Mouse (Mus musculus): ENCODE data around the gene Lrrk2. TPM values are rescaled to one million over a fixed set of nuclear protein-coding genes. Genes with fewer than 3 reads are reported as not detected.

Gene Lrrk2
- polyA plus RNA-seq (2014; fragmentation: Nextera tagmentation; extraction: Ambion mirVana): 2.9 and 4.1 TPM in 2 replicates

DNA sequence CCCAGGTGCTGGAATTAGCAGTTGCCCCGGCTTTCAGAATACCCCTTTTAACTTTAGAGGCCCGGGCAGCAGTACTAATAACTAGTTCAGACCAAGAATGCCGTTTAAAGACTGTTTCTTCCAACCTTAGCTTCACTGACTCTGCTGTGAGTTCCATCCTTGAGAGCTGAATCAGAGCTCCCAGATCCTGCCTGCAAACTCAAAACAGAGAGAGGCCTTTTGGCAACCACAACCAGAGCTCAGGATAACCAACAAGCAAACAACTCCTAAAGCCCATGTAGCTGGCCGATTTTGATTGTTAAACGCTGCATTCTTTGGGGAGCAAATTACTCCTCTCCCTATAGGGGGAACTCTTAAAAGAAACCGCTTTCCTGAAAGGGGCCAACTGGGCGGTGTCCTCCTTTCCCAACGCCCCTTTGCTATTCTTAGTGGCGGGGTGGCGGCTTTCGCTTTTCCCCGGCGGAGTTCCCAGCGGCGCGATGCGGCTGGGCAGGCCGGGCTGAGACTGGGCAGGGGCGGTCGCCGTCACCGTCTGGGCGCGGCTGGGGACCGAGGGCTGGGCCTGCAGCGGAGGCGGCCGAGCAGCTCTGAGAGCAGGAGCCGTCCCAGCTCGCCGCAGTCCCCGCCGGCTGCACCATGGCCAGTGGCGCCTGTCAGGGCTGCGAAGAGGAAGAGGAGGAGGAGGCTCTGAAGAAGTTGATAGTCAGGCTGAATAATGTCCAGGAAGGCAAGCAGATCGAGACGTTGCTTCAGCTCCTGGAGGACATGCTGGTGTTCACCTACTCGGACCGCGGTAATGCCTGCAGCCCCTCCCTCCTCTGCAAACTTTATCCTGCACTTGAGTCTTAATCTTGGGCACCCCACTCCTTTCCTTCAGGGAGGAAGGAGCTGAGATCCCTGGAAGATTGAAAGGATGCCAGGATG, at the start of gene Lrrk2:
Lrrk2 (plus strand) TSS at position 531 of the 924 bp plus-strand sequence.
- Histone ChIP-seq H3K4me1 (ENCODE audit: control insufficient read depth, insufficient read depth, low read length) (no peaks in the 10 kb centered on the region), H3K4me2 (ENCODE audit: low read depth, low read length) (peak within 1 kb of the TSS; percentile 67), H3K27me3 (ENCODE audit: control insufficient read depth, insufficient read depth, low read length) (no peaks in the 10 kb centered on the region), H3K9me3 (replicated peaks; ENCODE audit: control insufficient read depth, low read length) (no peaks in the 10 kb centered on the region), H3K27ac (replicated peaks; ENCODE audit: low read depth, low read length) (no peak within 1 kb of the TSS), H3K4me3 (ENCODE audit: low read depth, low read length) (peak within 1 kb of the TSS; percentile 43), H3K36me3 (replicated peaks; ENCODE audit: control insufficient read depth, insufficient read depth, low read depth, low read length) (no peaks in the 10 kb centered on the region), H3K9ac (replicated peaks; ENCODE audit: low read length) (peak within 1 kb of the TSS; percentile 75)
- WGBS: 2% methylated on average over 39 of the region's 40 CpGs
- DNase-seq (ENCODE audit: low spot score): peak; percentile 78
- peak; percentile 98 for ATAC-seq (replicated peaks; ENCODE audit: insufficient number of reproducible peaks, low FRiP score, low TSS enrichment, low read depth)

DNA sequence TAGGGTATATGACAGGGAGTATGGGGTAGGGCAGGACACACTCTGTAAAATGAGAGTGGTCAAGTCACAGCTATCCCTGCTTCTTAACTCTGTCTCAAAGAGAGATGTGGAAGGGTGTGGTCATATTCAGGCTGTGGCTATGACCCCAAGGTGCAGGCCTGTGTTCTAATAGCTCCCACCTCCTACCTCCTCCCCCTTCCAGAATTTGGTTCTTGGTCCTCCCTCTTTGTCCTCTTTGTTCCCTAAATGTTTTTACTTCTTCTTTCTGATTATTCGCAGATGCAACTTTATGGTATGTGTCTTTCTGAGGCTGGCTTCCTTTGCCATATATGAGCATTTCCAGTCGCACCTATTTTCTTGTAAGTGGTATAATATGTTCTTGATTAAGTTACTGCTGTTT, 48.5 kb upstream of the Lrrk2 start:
- Histone ChIP-seq H3K9me3 (replicated peaks; ENCODE audit: control insufficient read depth, low read length) (no peaks in the 10 kb centered on the region), H3K9ac (replicated peaks; ENCODE audit: low read length) (no peak overlapping the region), H3K4me3 (ENCODE audit: low read depth, low read length) (no peak overlapping the region), H3K27ac (replicated peaks; ENCODE audit: low read depth, low read length) (no peak overlapping the region), H3K27me3 (ENCODE audit: control insufficient read depth, insufficient read depth, low read length) (no peaks in the 10 kb centered on the region), H3K4me2 (ENCODE audit: low read depth, low read length) (no peak overlapping the region), H3K36me3 (replicated peaks; ENCODE audit: control insufficient read depth, insufficient read depth, low read depth, low read length) (no peaks in the 10 kb centered on the region), H3K4me1 (ENCODE audit: control insufficient read depth, insufficient read depth, low read length) (no peaks in the 10 kb centered on the region)
- no peak for ATAC-seq (replicated peaks; ENCODE audit: insufficient number of reproducible peaks, low FRiP score, low TSS enrichment, low read depth)
- WGBS: 77% methylated on average over 2 of the region's 2 CpGs
- no peak for DNase-seq (ENCODE audit: low spot score)

DNA sequence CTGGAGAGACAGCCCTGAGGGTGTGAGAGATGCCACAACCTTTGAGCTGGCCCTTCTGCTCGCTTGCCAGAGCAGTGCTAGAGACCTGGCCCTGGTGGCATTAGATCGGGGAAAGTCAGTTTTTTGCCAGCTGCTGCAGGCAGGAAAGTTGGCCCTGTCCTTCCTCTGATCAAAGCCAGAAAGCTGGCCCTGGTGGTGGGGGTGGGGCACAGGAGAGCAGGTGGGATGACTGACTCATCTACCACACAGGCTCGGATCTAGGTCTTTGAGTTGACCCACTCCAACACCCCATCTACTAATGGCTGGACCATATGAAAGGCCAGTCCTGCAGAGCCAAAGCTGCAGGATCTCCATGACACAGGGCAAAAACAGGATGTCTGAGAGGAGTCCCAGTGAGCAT, 43.8 kb upstream of the Lrrk2 start:
- Histone ChIP-seq H3K9ac (replicated peaks; ENCODE audit: low read length) (no peak overlapping the region), H3K4me1 (ENCODE audit: control insufficient read depth, insufficient read depth, low read length) (no peaks in the 10 kb centered on the region), H3K36me3 (replicated peaks; ENCODE audit: control insufficient read depth, insufficient read depth, low read depth, low read length) (no peaks in the 10 kb centered on the region), H3K27ac (replicated peaks; ENCODE audit: low read depth, low read length) (no peak overlapping the region), H3K4me3 (ENCODE audit: low read depth, low read length) (no peak overlapping the region), H3K27me3 (ENCODE audit: control insufficient read depth, insufficient read depth, low read length) (no peaks in the 10 kb centered on the region), H3K9me3 (replicated peaks; ENCODE audit: control insufficient read depth, low read length) (no peaks in the 10 kb centered on the region), H3K4me2 (ENCODE audit: low read depth, low read length) (no peak overlapping the region)
- 72% methylated on average over 3 of the region's 3 CpGs for WGBS
- ATAC-seq (replicated peaks; ENCODE audit: insufficient number of reproducible peaks, low FRiP score, low TSS enrichment, low read depth): 0 out of 2 replicates have a peak, but pooled peaks have one; percentile 29
- no peak for DNase-seq (ENCODE audit: low spot score)

- Histone ChIP-seq H3K36me3 (replicated peaks; ENCODE audit: control insufficient read depth, insufficient read depth, low read depth, low read length) (no peaks in the 10 kb centered on the region), H3K4me3 (ENCODE audit: low read depth, low read length) (no peak overlapping the region), H3K27ac (replicated peaks; ENCODE audit: low read depth, low read length) (no peak overlapping the region), H3K27me3 (ENCODE audit: control insufficient read depth, insufficient read depth, low read length) (no peaks in the 10 kb centered on the region), H3K9me3 (replicated peaks; ENCODE audit: control insufficient read depth, low read length) (no peaks in the 10 kb centered on the region), H3K4me2 (ENCODE audit: low read depth, low read length) (no peak overlapping the region), H3K9ac (replicated peaks; ENCODE audit: low read length) (no peak overlapping the region), H3K4me1 (ENCODE audit: control insufficient read depth, insufficient read depth, low read length) (no peaks in the 10 kb centered on the region)
- 85% methylated on average over 4 of the region's 4 CpGs for WGBS
- no peak for ATAC-seq (replicated peaks; ENCODE audit: insufficient number of reproducible peaks, low FRiP score, low TSS enrichment, low read depth)
- no peak for DNase-seq (ENCODE audit: low spot score)
Measured at GRCm38 (mm10) chr15:91632473-91632872, 40.5 kb upstream of the Lrrk2 start.

- 84% methylated on average over 9 of the region's 9 CpGs for WGBS
- Histone ChIP-seq H3K4me1 (ENCODE audit: control insufficient read depth, insufficient read depth, low read length) (no peaks in the 10 kb centered on the region), H3K36me3 (replicated peaks; ENCODE audit: control insufficient read depth, insufficient read depth, low read depth, low read length) (no peaks in the 10 kb centered on the region), H3K9ac (replicated peaks; ENCODE audit: low read length) (no peak overlapping the region), H3K27ac (replicated peaks; ENCODE audit: low read depth, low read length) (no peak overlapping the region), H3K4me2 (ENCODE audit: low read depth, low read length) (no peak overlapping the region), H3K27me3 (ENCODE audit: control insufficient read depth, insufficient read depth, low read length) (no peaks in the 10 kb centered on the region), H3K4me3 (ENCODE audit: low read depth, low read length) (no peak overlapping the region), H3K9me3 (replicated peaks; ENCODE audit: control insufficient read depth, low read length) (no peaks in the 10 kb centered on the region)
- ATAC-seq (replicated peaks; ENCODE audit: insufficient number of reproducible peaks, low FRiP score, low TSS enrichment, low read depth) (no peak), DNase-seq (ENCODE audit: low spot score) (no peak)
Measured at GRCm38 (mm10) chr15:91633051-91633450, 39.9 kb upstream of the Lrrk2 start.

DNA sequence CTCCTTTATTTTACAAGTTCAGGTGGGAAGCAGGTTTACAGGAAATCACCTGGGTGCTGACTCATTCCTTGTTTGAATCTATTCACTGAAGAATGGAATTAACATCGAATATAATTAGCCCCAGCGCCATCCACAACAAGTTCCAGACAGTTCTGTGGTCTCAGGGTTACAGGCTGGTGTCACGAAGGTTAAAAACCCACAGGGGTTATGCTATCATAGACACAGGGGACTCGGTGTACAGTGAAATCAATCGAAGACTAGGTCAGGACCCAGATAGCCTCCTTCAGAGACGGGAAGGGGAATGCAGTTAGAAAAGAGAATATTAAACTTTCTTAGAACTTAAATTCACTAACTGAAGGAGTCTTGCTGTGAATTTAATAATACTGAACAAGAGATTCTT, 39.2 kb upstream of the Lrrk2 start:
- 52% methylated on average over 6 of the region's 6 CpGs for WGBS
- ATAC-seq (replicated peaks; ENCODE audit: insufficient number of reproducible peaks, low FRiP score, low TSS enrichment, low read depth) (no peak), DNase-seq (ENCODE audit: low spot score) (no peak)
- H3K9me3 ChIP-seq (replicated peaks; ENCODE audit: control insufficient read depth, low read length): no peaks in the 10 kb centered on the region
- no peak overlapping the region for H3K9ac ChIP-seq (replicated peaks; ENCODE audit: low read length)
- no peak overlapping the region for H3K4me3 ChIP-seq (ENCODE audit: low read depth, low read length)
- no peaks in the 10 kb centered on the region for H3K36me3 ChIP-seq (replicated peaks; ENCODE audit: control insufficient read depth, insufficient read depth, low read depth, low read length)
- no peak overlapping the region for H3K27ac ChIP-seq (replicated peaks; ENCODE audit: low read depth, low read length)
- no peak overlapping the region for H3K4me2 ChIP-seq (ENCODE audit: low read depth, low read length)
- no peaks in the 10 kb centered on the region for H3K4me1 ChIP-seq (ENCODE audit: control insufficient read depth, insufficient read depth, low read length)
- no peaks in the 10 kb centered on the region for H3K27me3 ChIP-seq (ENCODE audit: control insufficient read depth, insufficient read depth, low read length)

DNA sequence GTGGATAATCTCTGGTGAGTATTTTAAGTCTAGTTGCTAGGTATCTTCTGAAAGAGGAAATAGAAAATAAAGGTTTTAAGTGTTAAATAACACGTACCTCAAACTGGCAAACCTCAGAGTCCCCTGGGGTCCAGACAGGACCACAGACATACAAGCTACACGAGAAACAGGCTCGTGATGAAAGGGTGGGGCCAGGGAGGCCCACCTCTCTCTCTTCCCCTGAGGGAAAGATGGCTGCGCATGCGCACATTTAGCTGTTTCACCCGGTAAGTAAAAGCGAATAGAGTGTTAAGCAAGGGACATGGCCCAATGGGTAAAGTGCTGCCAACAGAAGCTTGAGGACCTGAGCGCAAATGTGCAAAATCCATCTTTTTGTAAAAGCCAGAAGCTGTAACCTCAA, 38.7 kb upstream of the Lrrk2 start:
- H3K9ac ChIP-seq (replicated peaks; ENCODE audit: low read length): no peak overlapping the region
- H3K27me3 ChIP-seq (ENCODE audit: control insufficient read depth, insufficient read depth, low read length): no peaks in the 10 kb centered on the region
- no peak overlapping the region for H3K4me2 ChIP-seq (ENCODE audit: low read depth, low read length)
- ATAC-seq (replicated peaks; ENCODE audit: insufficient number of reproducible peaks, low FRiP score, low TSS enrichment, low read depth): no peak
- no peaks in the 10 kb centered on the region for H3K4me1 ChIP-seq (ENCODE audit: control insufficient read depth, insufficient read depth, low read length)
- WGBS: 78% methylated on average over 8 of the region's 8 CpGs
- DNase-seq (ENCODE audit: low spot score): no peak
- H3K9me3 ChIP-seq (replicated peaks; ENCODE audit: control insufficient read depth, low read length): no peaks in the 10 kb centered on the region
- no peak overlapping the region for H3K4me3 ChIP-seq (ENCODE audit: low read depth, low read length)
- H3K36me3 ChIP-seq (replicated peaks; ENCODE audit: control insufficient read depth, insufficient read depth, low read depth, low read length): no peaks in the 10 kb centered on the region
- no peak overlapping the region for H3K27ac ChIP-seq (replicated peaks; ENCODE audit: low read depth, low read length)

- Histone ChIP-seq H3K4me3 (ENCODE audit: low read depth, low read length) (no peak overlapping the region), H3K9ac (replicated peaks; ENCODE audit: low read length) (no peak overlapping the region), H3K9me3 (replicated peaks; ENCODE audit: control insufficient read depth, low read length) (no peaks in the 10 kb centered on the region), H3K27ac (replicated peaks; ENCODE audit: low read depth, low read length) (no peak overlapping the region), H3K36me3 (replicated peaks; ENCODE audit: control insufficient read depth, insufficient read depth, low read depth, low read length) (no peaks in the 10 kb centered on the region), H3K27me3 (ENCODE audit: control insufficient read depth, insufficient read depth, low read length) (no peaks in the 10 kb centered on the region), H3K4me2 (ENCODE audit: low read depth, low read length) (no peak overlapping the region), H3K4me1 (ENCODE audit: control insufficient read depth, insufficient read depth, low read length) (no peaks in the 10 kb centered on the region)
- WGBS: 76% methylated on average over 3 of the region's 3 CpGs
- DNase-seq (ENCODE audit: low spot score) (no peak), ATAC-seq (replicated peaks; ENCODE audit: insufficient number of reproducible peaks, low FRiP score, low TSS enrichment, low read depth) (no peak)
Measured at GRCm38 (mm10) chr15:91641631-91642030, 31.3 kb upstream of the Lrrk2 start.

Measured in embryonic facial prominence, embryonic 11.5 days (tissue).